Mouse (Mus musculus) ES-E14 (cell line): Measurements from ENCODE around the gene Dst.

ENCODE experiments used
- CHD2 ChIP-seq: IDR thresholded peaks from 2 replicates; pipeline ENCODE4 v1.6.1; 2014; ENCODE audit warnings: mild to moderate bottlenecking, low read depth, low read length, inconsistent platforms
- MAFK ChIP-seq: IDR thresholded peaks from 2 replicates; pipeline ENCODE4 v1.6.1; 2014; ENCODE audit warnings: mild to moderate bottlenecking, low read depth, low read length, inconsistent platforms; ENCODE audit not compliant: insufficient read depth

- TF ChIP-seq CHD2 (no peak), MAFK (no peak)
Measured at GRCm38 (mm10) chr1:34127714-34128474, 219.9 kb downstream of the Dst start.
